Mouse (Mus musculus) kidney, embryonic 16.5 days (tissue): ENCODE measurements at regions not wholly inside any gene's neighbourhood (a gene's known extent, or its start where the extent isn't known, plus 50 kb on each side); places are given as distances from the start of the nearest gene placed in this dataset.

ENCODE experiments used
- ATAC-seq: fragments of 200-750 bp; cut with Nextera tagmentation; 2 replicates; pipeline ENCODE4 v1.8.0; 2017; ENCODE audit warnings: moderate TSS enrichment; ENCODE audit not compliant: low FRiP score, low TSS enrichment
- H3K27ac ChIP-seq: fragments of 300-500 bp; sonication (generic); 2 replicates; pipeline ENCODE4 v1.5.1; 2014; ENCODE audit warnings: low read length
- H3K27me3 ChIP-seq: fragments of 300-500 bp; sonication (generic); 2 replicates; pipeline ENCODE4 v1.6.1; 2014; ENCODE audit warnings: low read length, control low read depth, mixed read lengths; ENCODE audit not compliant: insufficient read depth
- H3K36me3 ChIP-seq: fragments of 300-500 bp; sonication (generic); 2 replicates; pipeline ENCODE4 v1.6.1; 2014; ENCODE audit warnings: low read length, control low read depth, mixed read lengths; ENCODE audit not compliant: insufficient read depth
- H3K4me1 ChIP-seq: fragments of 300-500 bp; sonication (generic); 2 replicates; pipeline ENCODE4 v1.6.1; 2014; ENCODE audit warnings: low read length, control low read depth, mixed read lengths; ENCODE audit not compliant: insufficient read depth
- H3K4me2 ChIP-seq: fragments of 300-500 bp; sonication (generic); replicated peaks from 2 replicates; pipeline ENCODE4 v1.6.1; 2014; ENCODE audit warnings: low read depth, low read length
- H3K4me3 ChIP-seq: fragments of 300-500 bp; sonication (generic); 2 replicates; pipeline ENCODE4 v1.5.1; 2014; ENCODE audit warnings: mild to moderate bottlenecking, low read length
- H3K9ac ChIP-seq: fragments of 300-500 bp; sonication (generic); replicated peaks from 2 replicates; pipeline ENCODE4 v1.6.1; 2014; ENCODE audit warnings: low read length
- H3K9me3 ChIP-seq: fragments of 300-500 bp; sonication (generic); 2 replicates; pipeline ENCODE4 v1.6.1; 2016; ENCODE audit warnings: low read length, control low read depth
- WGBS: fragments of 180-500 bp; shearing (Covaris S2); extraction: QIAGEN DNeasy Blood & Tissue Kit; methylation state at CpG from one replicate; pipeline ENCODE4 v1.1.7; 2014; 5-methylcytosine and 5-hydroxymethylcytosine counted together

DNA sequence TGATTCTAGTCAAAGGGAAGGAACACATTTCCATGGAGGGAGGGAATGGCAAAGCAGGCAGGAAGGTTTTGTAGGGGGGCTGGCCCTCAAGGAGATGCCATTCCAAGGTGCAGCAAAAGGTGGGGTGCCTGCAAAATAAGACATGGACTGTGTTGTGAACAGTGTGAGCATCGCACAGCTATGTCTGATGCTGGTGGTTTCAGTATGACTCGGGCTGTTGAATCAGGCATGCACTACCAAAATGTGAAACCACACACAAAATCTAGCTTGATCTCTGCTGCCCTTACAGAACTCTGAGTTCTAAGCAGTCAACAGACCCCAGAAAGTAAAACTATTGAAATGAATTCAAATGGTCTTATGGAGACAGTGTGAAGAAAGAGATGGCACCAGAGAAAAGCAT, 339.7 kb downstream of the Zfp619 start:
- Histone ChIP-seq H3K36me3 (no peaks in the 10 kb centered on the region), H3K4me1 (no peaks in the 10 kb centered on the region), H3K27me3 (no peaks in the 10 kb centered on the region), H3K9me3 (no peaks in the 10 kb centered on the region), H3K9ac (no peak overlapping the region), H3K27ac (no peak overlapping the region), H3K4me3 (no peak overlapping the region), H3K4me2 (no peak overlapping the region)
- no peak for ATAC-seq
- 89% methylated on average over 2 of the region's 2 CpGs for WGBS

- no peak overlapping the region for H3K4me2 ChIP-seq
- no peak overlapping the region for H3K4me3 ChIP-seq
- H3K36me3 ChIP-seq, result no peaks in the 10 kb centered on the region
- no peaks in the 10 kb centered on the region for H3K27me3 ChIP-seq
- H3K27ac ChIP-seq, result no peak overlapping the region
- H3K9ac ChIP-seq, result no peak overlapping the region
- 0 out of 2 replicates have a peak, but pooled peaks have one; percentile 44 for ATAC-seq
- no peaks in the 10 kb centered on the region for H3K9me3 ChIP-seq
- no peaks in the 10 kb centered on the region for H3K4me1 ChIP-seq
- WGBS, result 68% methylated on average over 4 of the region's 4 CpGs
Observed at GRCm38 (mm10) chr7:39862835-39863234, 345.3 kb downstream of the Zfp619 start.

GRCm38 (mm10) chr7:39864130-39864529, 346.6 kb downstream of the Zfp619 start:
- H3K27me3 ChIP-seq, result no peaks in the 10 kb centered on the region
- no peaks in the 10 kb centered on the region for H3K9me3 ChIP-seq
- no peaks in the 10 kb centered on the region for H3K4me1 ChIP-seq
- WGBS, result 90% methylated on average over 3 of the region's 3 CpGs
- ATAC-seq, result no peak
- H3K27ac ChIP-seq, result no peak overlapping the region
- H3K9ac ChIP-seq, result no peak overlapping the region
- H3K36me3 ChIP-seq, result no peaks in the 10 kb centered on the region
- no peak overlapping the region for H3K4me3 ChIP-seq
- no peak overlapping the region for H3K4me2 ChIP-seq

DNA sequence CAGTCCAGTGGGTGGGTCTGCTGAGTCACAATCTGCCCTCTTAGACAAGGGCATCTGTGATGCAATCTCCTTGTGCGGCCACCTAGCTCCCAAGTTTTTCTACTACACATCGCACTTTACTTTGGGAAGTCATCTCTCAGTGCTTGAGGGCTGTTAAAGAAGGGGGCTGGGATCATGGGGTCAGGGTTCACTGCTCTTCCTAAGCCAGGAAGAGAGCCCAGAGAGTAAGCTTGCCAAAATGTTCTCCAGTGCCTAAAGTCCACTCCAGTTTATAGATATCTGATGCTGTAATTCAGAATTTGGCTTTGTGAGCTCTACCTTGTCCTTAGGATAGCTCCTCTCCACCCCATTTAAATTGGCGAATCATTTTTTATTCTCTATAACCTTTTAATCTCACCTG, 347.2 kb downstream of the Zfp619 start:
- Histone ChIP-seq H3K4me3 (no peak overlapping the region), H3K9me3 (no peaks in the 10 kb centered on the region), H3K4me1 (no peaks in the 10 kb centered on the region), H3K9ac (no peak overlapping the region), H3K27me3 (no peaks in the 10 kb centered on the region), H3K36me3 (no peaks in the 10 kb centered on the region), H3K27ac (no peak overlapping the region), H3K4me2 (no peak overlapping the region)
- ATAC-seq, result no peak
- WGBS, result 82% methylated on average over 3 of the region's 3 CpGs

GRCm38 (mm10) chr7:39866674-39867428, 349.3 kb downstream of the Zfp619 start:
- Histone ChIP-seq H3K36me3 (no peaks in the 10 kb centered on the region), H3K9me3 (no peaks in the 10 kb centered on the region), H3K27me3 (no peaks in the 10 kb centered on the region), H3K9ac (no peak overlapping the region), H3K4me2 (no peak overlapping the region), H3K27ac (no peak overlapping the region), H3K4me1 (no peaks in the 10 kb centered on the region), H3K4me3 (no peak overlapping the region)
- no peak for ATAC-seq
- 69% methylated on average over 6 of the region's 6 CpGs for WGBS

DNA sequence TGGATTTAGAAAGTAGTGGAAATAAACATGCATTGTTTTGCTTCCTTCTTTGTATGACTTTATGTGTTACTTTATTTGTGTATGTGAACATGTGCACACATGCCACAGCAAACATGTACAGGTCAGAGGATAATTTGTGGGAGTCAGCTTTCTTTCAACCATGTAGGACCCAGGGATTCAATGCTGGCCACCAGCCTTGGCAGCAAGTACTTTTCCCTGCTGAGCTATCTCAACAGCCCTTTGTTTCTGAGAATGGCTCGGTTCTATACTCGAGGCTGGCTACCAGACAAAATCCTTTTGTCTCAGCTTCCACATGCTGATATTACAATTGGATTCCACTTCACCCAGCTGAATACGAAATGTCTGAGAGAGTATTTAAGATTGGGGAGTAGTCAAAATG, 349.9 kb downstream of the Zfp619 start:
- H3K4me3 ChIP-seq, result no peak overlapping the region
- 53% methylated on average over 3 of the region's 3 CpGs for WGBS
- H3K9ac ChIP-seq, result no peak overlapping the region
- no peaks in the 10 kb centered on the region for H3K4me1 ChIP-seq
- no peaks in the 10 kb centered on the region for H3K27me3 ChIP-seq
- H3K4me2 ChIP-seq, result no peak overlapping the region
- H3K27ac ChIP-seq, result no peak overlapping the region
- no peaks in the 10 kb centered on the region for H3K9me3 ChIP-seq
- no peaks in the 10 kb centered on the region for H3K36me3 ChIP-seq
- no peak for ATAC-seq

DNA sequence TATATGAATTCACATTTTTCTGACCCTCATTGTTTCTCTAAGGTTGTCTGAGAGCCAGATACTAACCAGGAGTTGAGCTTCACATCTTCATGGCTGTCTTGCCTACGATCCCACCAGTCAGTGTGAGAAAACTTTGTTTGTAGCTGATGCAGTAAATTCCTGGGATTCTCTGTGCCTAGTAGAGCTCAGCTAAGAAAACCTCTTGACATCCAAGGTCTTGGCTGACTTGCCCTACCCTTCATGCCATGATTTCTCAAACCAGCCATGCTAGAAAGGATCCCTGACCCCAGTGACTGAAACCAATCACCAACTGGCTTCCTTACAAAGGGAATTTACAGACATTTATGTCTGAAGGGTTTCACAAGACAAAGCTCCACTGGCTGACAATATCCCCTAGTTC, 364.5 kb downstream of the Zfp619 start:
- Histone ChIP-seq H3K36me3 (no peaks in the 10 kb centered on the region), H3K4me2 (no peak overlapping the region), H3K4me3 (no peak overlapping the region), H3K9ac (no peak overlapping the region), H3K4me1 (no peaks in the 10 kb centered on the region), H3K27me3 (no peaks in the 10 kb centered on the region), H3K9me3 (no peaks in the 10 kb centered on the region), H3K27ac (peak overlapping the region; percentile 66; the same call in 1 of the 2 replicates)
- peak; percentile 86 for ATAC-seq
- WGBS, result 33% methylated on average over 1 of the region's 1 CpGs

GRCm38 (mm10) chr7:39894208-39894896, 376.8 kb downstream of the Zfp619 start:
- no peak for ATAC-seq
- Histone ChIP-seq H3K27me3 (no peaks in the 10 kb centered on the region), H3K4me3 (no peak overlapping the region), H3K36me3 (no peaks in the 10 kb centered on the region), H3K27ac (no peak overlapping the region), H3K9me3 (no peaks in the 10 kb centered on the region), H3K9ac (no peak overlapping the region), H3K4me2 (no peak overlapping the region), H3K4me1 (no peaks in the 10 kb centered on the region)
- WGBS, result 93% methylated on average over 7 of the region's 7 CpGs

DNA sequence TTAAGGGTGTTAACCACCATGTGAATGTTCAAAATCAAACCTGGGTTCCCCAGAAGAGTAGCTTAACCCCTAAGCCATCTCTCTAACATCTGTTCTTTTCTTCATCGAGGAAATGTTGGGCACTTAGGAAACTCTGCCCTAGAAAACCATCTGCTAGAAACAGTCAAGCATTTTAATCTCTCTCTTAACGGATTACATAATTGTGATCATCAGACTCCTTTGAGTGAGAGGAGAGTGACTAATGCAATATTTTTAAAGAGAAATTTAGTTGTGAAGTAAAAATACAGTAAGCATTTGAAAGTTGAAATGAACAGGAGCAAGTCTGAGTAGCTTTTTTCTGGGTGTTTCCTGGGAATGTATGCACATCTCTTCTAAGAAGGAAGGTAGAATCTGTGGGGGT, 379.4 kb downstream of the Zfp619 start:
- Histone ChIP-seq H3K4me2 (no peak overlapping the region), H3K9me3 (no peaks in the 10 kb centered on the region), H3K4me3 (no peak overlapping the region), H3K4me1 (no peaks in the 10 kb centered on the region), H3K27ac (no peak overlapping the region), H3K9ac (no peak overlapping the region), H3K27me3 (no peaks in the 10 kb centered on the region), H3K36me3 (no peaks in the 10 kb centered on the region)
- WGBS, result 84% methylated on average over 2 of the region's 2 CpGs
- ATAC-seq, result no peak

DNA sequence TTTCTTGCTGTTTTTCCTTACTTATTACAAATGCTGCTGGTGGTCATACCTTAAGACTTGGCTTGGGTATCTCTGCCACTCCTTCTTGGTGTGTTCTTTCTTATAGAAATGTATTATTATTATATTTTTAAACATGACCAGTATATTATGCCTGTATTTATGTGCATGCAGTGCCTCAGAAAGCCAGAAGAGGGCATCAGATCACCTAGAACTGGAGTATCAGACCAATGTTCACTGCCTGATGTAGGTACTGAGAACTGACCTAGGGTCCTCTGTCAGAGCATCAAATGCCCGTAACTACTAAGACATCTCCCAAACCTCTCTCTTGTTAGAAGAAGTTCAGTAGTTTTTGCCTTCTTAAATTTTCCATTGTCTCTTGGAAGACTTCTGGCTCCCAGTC, 380.7 kb downstream of the Zfp619 start:
- H3K4me2 ChIP-seq, result no peak overlapping the region
- ATAC-seq, result no peak
- H3K9me3 ChIP-seq, result no peaks in the 10 kb centered on the region
- H3K36me3 ChIP-seq, result no peaks in the 10 kb centered on the region
- 91% methylated on average over 1 of the region's 1 CpGs for WGBS
- no peak overlapping the region for H3K27ac ChIP-seq
- H3K27me3 ChIP-seq, result no peaks in the 10 kb centered on the region
- H3K4me1 ChIP-seq, result no peaks in the 10 kb centered on the region
- no peak overlapping the region for H3K9ac ChIP-seq
- H3K4me3 ChIP-seq, result no peak overlapping the region
